Mouse (Mus musculus) midbrain, embryonic 14.5 days (tissue): Measurements from ENCODE around the gene Aifm2. TPM values are rescaled to one million over a fixed set of nuclear protein-coding genes. Genes with fewer than 3 reads are reported as not detected.
A peak's percentile ranks its signal among the peaks of the same experiment; 100 is the strongest.

Experiments
- ATAC-seq: fragments of 200-750 bp; cut with Nextera tagmentation; 2 replicates; pipeline ENCODE4 v1.8.0; 2017; ENCODE audit warnings: moderate number of reproducible peaks, moderate library complexity; ENCODE audit not compliant: low FRiP score, low TSS enrichment
- DNase-seq: peaks from one replicate; pipeline ENCODE4 v3.0.0-alpha.2; 2015
- H3K27ac ChIP-seq: fragments of 300-500 bp; sonication (generic); replicated peaks from 2 replicates; pipeline ENCODE4 v1.5.1; 2014; ENCODE audit warnings: mild to moderate bottlenecking, low read depth, low read length, moderate library complexity
- H3K27me3 ChIP-seq: fragments of 300-500 bp; sonication (generic); 2 replicates; pipeline ENCODE4 v1.6.1; 2014; ENCODE audit warnings: low read length, control low read depth, mixed read lengths; ENCODE audit not compliant: control insufficient read depth, insufficient read depth
- H3K36me3 ChIP-seq: fragments of 300-500 bp; sonication (generic); 2 replicates; pipeline ENCODE4 v1.6.1; 2014; ENCODE audit warnings: low read length, control low read depth; ENCODE audit not compliant: control insufficient read depth, insufficient read depth
- H3K4me1 ChIP-seq: fragments of 300-500 bp; sonication (generic); 2 replicates; pipeline ENCODE4 v1.6.1; 2014; ENCODE audit warnings: mild to moderate bottlenecking, antibody characterized with exemption, low read length, control low read depth; ENCODE audit not compliant: control insufficient read depth, insufficient read depth
- H3K4me2 ChIP-seq: fragments of 300-500 bp; sonication (generic); 2 replicates; pipeline ENCODE4 v1.6.1; 2014; ENCODE audit warnings: mild to moderate bottlenecking, low read length, moderate library complexity
- H3K4me3 ChIP-seq: fragments of 300-500 bp; sonication (generic); replicated peaks from 2 replicates; pipeline ENCODE4 v1.5.1; 2014; ENCODE audit warnings: low read depth, low read length
- H3K9ac ChIP-seq: fragments of 300-500 bp; sonication (generic); replicated peaks from 2 replicates; pipeline ENCODE4 v1.6.1; 2014; ENCODE audit warnings: mild to moderate bottlenecking, low read length, moderate library complexity
- H3K9me3 ChIP-seq: fragments of 300-500 bp; sonication (generic); 2 replicates; pipeline ENCODE4 v1.6.1; 2016; ENCODE audit warnings: low read length, control low read depth, mixed read lengths; ENCODE audit not compliant: control insufficient read depth
- WGBS: fragments of 180-500 bp; shearing (Covaris S2); extraction: QIAGEN DNeasy Blood & Tissue Kit; methylation state at CpG from one replicate; pipeline ENCODE4 v1.1.7; 2014; 5-methylcytosine and 5-hydroxymethylcytosine counted together
- polyA plus RNA-seq: library from polyadenylated mRNA; unstranded; fragments of >200 nt; fragmentation: Nextera tagmentation; extraction: Ambion mirVana; gene quantifications from 2 replicates; pipeline ENCODE4 v1.2.1, GENCODE M21; 2014

Aifm2 gene
- polyA plus RNA-seq, 1 experiment from 2014 or later, result 7.0 TPM

GRCm38 (mm10) chr10:61729181-61729580, 14.1 kb downstream of the Aifm2 start:
- Histone ChIP-seq H3K4me2 (no peak overlapping the region), H3K9ac (no peak overlapping the region), H3K4me1 (no peaks in the 10 kb centered on the region), H3K27me3 (no peaks in the 10 kb centered on the region), H3K36me3 (no peaks in the 10 kb centered on the region), H3K27ac (no peak overlapping the region), H3K9me3 (no peaks in the 10 kb centered on the region), H3K4me3 (no peak overlapping the region)
- WGBS, result 86% methylated on average over 11 of the region's 11 CpGs
- ATAC-seq (no peak), DNase-seq (no peak)

- ATAC-seq, result no peak
- 97% methylated on average over 6 of the region's 6 CpGs for WGBS
- no peaks in the 10 kb centered on the region for H3K9me3 ChIP-seq
- DNase-seq, result no peak
- no peak overlapping the region for H3K4me3 ChIP-seq
- no peaks in the 10 kb centered on the region for H3K36me3 ChIP-seq
- no peaks in the 10 kb centered on the region for H3K4me1 ChIP-seq
- no peaks in the 10 kb centered on the region for H3K27me3 ChIP-seq
- no peak overlapping the region for H3K4me2 ChIP-seq
- no peak overlapping the region for H3K27ac ChIP-seq
- H3K9ac ChIP-seq, result no peak overlapping the region
Measured at GRCm38 (mm10) chr10:61730171-61730570, 15.1 kb downstream of the Aifm2 start.

- no peaks in the 10 kb centered on the region for H3K27me3 ChIP-seq
- WGBS, result 42% methylated on average over 3 of the region's 3 CpGs
- no peak overlapping the region for H3K4me2 ChIP-seq
- ATAC-seq, result no peak
- no peak overlapping the region for H3K9ac ChIP-seq
- H3K36me3 ChIP-seq, result peaks cover 27% of the 10 kb centered on the region
- H3K9me3 ChIP-seq, result no peaks in the 10 kb centered on the region
- H3K4me3 ChIP-seq, result no peak overlapping the region
- peak; percentile 54 for DNase-seq
- H3K27ac ChIP-seq, result no peak overlapping the region
- no peaks in the 10 kb centered on the region for H3K4me1 ChIP-seq
Measured at GRCm38 (mm10) chr10:61734377-61734776, 19.3 kb downstream of the Aifm2 start.

- H3K27ac ChIP-seq, result 0 out of 2 replicates have a peak overlapping the region, but pooled peaks have one; percentile 37
- H3K4me2 ChIP-seq, result no peak overlapping the region
- H3K27me3 ChIP-seq, result no peaks in the 10 kb centered on the region
- no peak for ATAC-seq
- H3K4me3 ChIP-seq, result no peak overlapping the region
- 79% methylated on average over 10 of the region's 10 CpGs for WGBS
- DNase-seq, result no peak
- H3K9ac ChIP-seq, result no peak overlapping the region
- H3K9me3 ChIP-seq, result no peaks in the 10 kb centered on the region
- peaks cover 50% of the 10 kb centered on the region for H3K36me3 ChIP-seq
- H3K4me1 ChIP-seq, result no peaks in the 10 kb centered on the region
Measured at GRCm38 (mm10) chr10:61736671-61737078, 21.6 kb downstream of the Aifm2 start.

- H3K4me3 ChIP-seq, result no peak overlapping the region
- H3K4me1 ChIP-seq, result no peaks in the 10 kb centered on the region
- no peak overlapping the region for H3K9ac ChIP-seq
- H3K36me3 ChIP-seq, result peaks cover 59% of the 10 kb centered on the region
- H3K27me3 ChIP-seq, result no peaks in the 10 kb centered on the region
- WGBS, result 96% methylated on average over 1 of the region's 1 CpGs
- ATAC-seq (no peak), DNase-seq (no peak)
- H3K4me2 ChIP-seq, result no peak overlapping the region
- H3K27ac ChIP-seq, result no peak overlapping the region
- H3K9me3 ChIP-seq, result no peaks in the 10 kb centered on the region
Measured at GRCm38 (mm10) chr10:61737537-61737936, 22.5 kb downstream of the Aifm2 start.

GRCm38 (mm10) chr10:61738126-61738525, 23.1 kb downstream of the Aifm2 start:
- 90% methylated on average over 4 of the region's 4 CpGs for WGBS
- Histone ChIP-seq H3K4me3 (no peak overlapping the region), H3K27ac (no peak overlapping the region), H3K9ac (no peak overlapping the region), H3K36me3 (peaks cover 65% of the 10 kb centered on the region), H3K4me1 (no peaks in the 10 kb centered on the region), H3K4me2 (no peak overlapping the region), H3K27me3 (no peaks in the 10 kb centered on the region), H3K9me3 (no peaks in the 10 kb centered on the region)
- ATAC-seq (no peak), DNase-seq (no peak)

- WGBS, result 94% methylated on average over 1 of the region's 1 CpGs
- Histone ChIP-seq H3K27ac (no peak overlapping the region), H3K9me3 (no peaks in the 10 kb centered on the region), H3K27me3 (no peaks in the 10 kb centered on the region), H3K9ac (no peak overlapping the region), H3K4me1 (no peaks in the 10 kb centered on the region), H3K4me2 (no peak overlapping the region), H3K36me3 (peaks cover 96% of the 10 kb centered on the region), H3K4me3 (no peak overlapping the region)
- ATAC-seq, result no peak
- DNase-seq, result no peak
Measured at GRCm38 (mm10) chr10:61741306-61741705, 26.2 kb downstream of the Aifm2 start.

GRCm38 (mm10) chr10:61741873-61742272, 26.8 kb downstream of the Aifm2 start:
- no peaks in the 10 kb centered on the region for H3K4me1 ChIP-seq
- DNase-seq, result no peak
- H3K9me3 ChIP-seq, result no peaks in the 10 kb centered on the region
- WGBS, result 93% methylated on average over 4 of the region's 4 CpGs
- H3K27ac ChIP-seq, result no peak overlapping the region
- H3K9ac ChIP-seq, result no peak overlapping the region
- no peak for ATAC-seq
- H3K27me3 ChIP-seq, result no peaks in the 10 kb centered on the region
- H3K36me3 ChIP-seq, result peaks cover 98% of the 10 kb centered on the region
- no peak overlapping the region for H3K4me2 ChIP-seq
- H3K4me3 ChIP-seq, result no peak overlapping the region

- ATAC-seq (no peak), DNase-seq (no peak)
- no peaks in the 10 kb centered on the region for H3K27me3 ChIP-seq
- H3K4me1 ChIP-seq, result no peaks in the 10 kb centered on the region
- peaks cover 99% of the 10 kb centered on the region for H3K36me3 ChIP-seq
- 93% methylated on average over 8 of the region's 8 CpGs for WGBS
- no peak overlapping the region for H3K9ac ChIP-seq
- no peak overlapping the region for H3K4me2 ChIP-seq
- H3K9me3 ChIP-seq, result no peaks in the 10 kb centered on the region
- H3K4me3 ChIP-seq, result no peak overlapping the region
- no peak overlapping the region for H3K27ac ChIP-seq
Measured at GRCm38 (mm10) chr10:61742336-61742735, 27.3 kb downstream of the Aifm2 start.
